Mouse (Mus musculus) testis, adult 2 months (tissue): ENCODE measurements around the gene Slc39a11. TPM values are rescaled to one million over a fixed set of nuclear protein-coding genes. Genes with fewer than 3 reads are reported as not detected.
A peak's percentile ranks its signal among the peaks of the same experiment; 100 is the strongest.

Experiments
- H3K27ac ChIP-seq: fragments of 200-500 bp; 2 replicates; pipeline ENCODE4 v1.5.1; 2012; ENCODE audit warnings: low read depth, low read length; ENCODE audit not compliant: control insufficient read depth, insufficient read depth
- H3K27me3 ChIP-seq: fragments of 200-500 bp; 2 replicates; pipeline ENCODE4 v1.6.1; 2012; ENCODE audit warnings: mild to moderate bottlenecking, low read length, moderate library complexity; ENCODE audit not compliant: control insufficient read depth, insufficient read depth
- H3K36me3 ChIP-seq: fragments of 200-500 bp; 2 replicates; pipeline ENCODE4 v1.6.1; 2012; ENCODE audit warnings: mild to moderate bottlenecking, low read length; ENCODE audit not compliant: control insufficient read depth, insufficient read depth
- H3K4me1 ChIP-seq: fragments of 200-500 bp; 2 replicates; pipeline ENCODE4 v1.6.1; 2012; ENCODE audit warnings: low read length; ENCODE audit not compliant: control insufficient read depth, insufficient read depth
- H3K4me3 ChIP-seq: fragments of 200-500 bp; 2 replicates; pipeline ENCODE4 v1.5.1; 2012; ENCODE audit warnings: low read depth, mild to moderate bottlenecking, low read length, moderate library complexity, mixed read lengths; ENCODE audit not compliant: control insufficient read depth
- CTCF ChIP-seq: fragments of 200-500 bp; IDR thresholded peaks from 2 replicates; pipeline ENCODE4 v1.5.1; 2012; ENCODE audit warnings: low read depth, mild to moderate bottlenecking, inconsistent platforms, low read length, moderate library complexity; ENCODE audit not compliant: control insufficient read depth, insufficient read depth, insufficient replicate concordance
- POLR2A ChIP-seq: fragments of 200-500 bp; IDR thresholded peaks from 2 replicates; pipeline ENCODE4 v1.6.1; 2012; ENCODE audit warnings: low read depth, mild to moderate bottlenecking, inconsistent platforms, low read length, moderate library complexity; ENCODE audit not compliant: control insufficient read depth
- polyA plus RNA-seq: library from polyadenylated mRNA; depleted of rRNA; stranded (reverse); fragments of >200 nt; gene quantifications from 2 replicates; pipeline ENCODE4 v1.2.3, GENCODE M21; 2012

Gene Slc39a11
- polyA plus RNA-seq, 1 experiment = 8.9 TPM

DNA sequence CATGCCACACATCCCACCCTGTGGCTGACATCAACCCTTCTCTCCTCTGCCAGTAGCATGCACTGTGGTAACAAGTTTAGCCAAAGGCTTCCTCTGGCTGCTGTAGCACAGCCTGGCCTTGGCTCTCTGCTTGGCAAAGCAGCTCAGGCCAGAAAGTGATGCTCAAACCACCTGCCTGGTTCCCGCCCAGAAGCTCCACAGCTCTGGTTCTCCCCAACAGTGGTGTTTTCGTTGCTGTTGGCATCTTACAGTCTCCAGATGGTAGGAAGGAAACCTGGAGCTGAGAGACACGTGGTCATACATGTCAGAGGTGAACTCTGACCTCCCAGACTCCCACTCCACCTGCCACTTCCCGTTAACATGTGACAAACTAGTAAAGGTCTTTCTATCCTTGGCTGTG, 127.2 kb downstream of the Slc39a11 start:
- no peaks in the 10 kb centered on the region for H3K4me1 ChIP-seq
- H3K4me3 ChIP-seq = no peak overlapping the region
- H3K27ac ChIP-seq = no peak overlapping the region
- TF ChIP-seq CTCF = no peak
- TF ChIP-seq POLR2A = no peak
- no peaks in the 10 kb centered on the region for H3K27me3 ChIP-seq
- no peaks in the 10 kb centered on the region for H3K36me3 ChIP-seq

DNA sequence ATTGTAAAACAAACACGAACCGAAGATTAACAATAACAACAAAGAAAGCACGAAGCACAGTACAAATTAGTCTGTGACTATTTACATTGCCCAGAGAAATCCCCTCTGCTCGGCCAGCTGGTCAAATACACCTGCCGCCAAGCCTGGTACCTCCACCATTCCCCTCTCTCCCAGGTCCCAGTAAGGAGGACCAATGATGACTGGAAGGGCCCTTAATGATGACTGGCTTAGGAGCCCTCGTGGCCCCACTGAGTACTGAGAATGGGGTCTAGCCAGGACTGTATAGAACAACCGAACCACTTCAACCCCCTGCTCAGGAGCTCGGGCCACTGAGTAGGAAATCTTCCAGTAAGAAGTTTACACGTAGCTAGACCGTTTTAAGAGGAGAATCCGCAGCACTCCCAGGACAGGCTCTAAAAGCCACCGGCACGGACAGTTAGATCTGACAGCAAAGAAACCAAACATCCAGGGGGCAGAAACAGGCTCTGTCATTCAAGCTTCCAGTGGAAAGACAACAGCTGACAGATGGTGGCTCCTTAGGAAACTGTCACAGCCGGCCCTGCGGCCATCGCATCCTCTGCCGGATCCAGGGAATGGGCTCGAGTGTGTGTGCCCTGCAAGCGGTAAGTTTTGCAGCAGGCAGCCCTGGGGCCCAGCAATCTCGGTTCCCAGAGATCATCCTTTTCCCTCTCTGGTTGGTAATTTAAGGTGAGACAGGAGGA, 128.2 kb downstream of the Slc39a11 start:
- no peak overlapping the region for H3K4me3 ChIP-seq
- H3K27me3 ChIP-seq = no peaks in the 10 kb centered on the region
- H3K36me3 ChIP-seq = no peaks in the 10 kb centered on the region
- H3K27ac ChIP-seq = no peak overlapping the region
- no peaks in the 10 kb centered on the region for H3K4me1 ChIP-seq
- no peak for TF ChIP-seq POLR2A
- TF ChIP-seq CTCF = no peak

- no peaks in the 10 kb centered on the region for H3K27me3 ChIP-seq
- TF ChIP-seq CTCF = no peak
- TF ChIP-seq POLR2A = no peak
- H3K27ac ChIP-seq = no peak overlapping the region
- no peak overlapping the region for H3K4me3 ChIP-seq
- no peaks in the 10 kb centered on the region for H3K36me3 ChIP-seq
- no peaks in the 10 kb centered on the region for H3K4me1 ChIP-seq
Observed at GRCm38 (mm10) chr11:113520851-113521461, 128.9 kb downstream of the Slc39a11 start.

- Histone ChIP-seq H3K27me3 (no peaks in the 10 kb centered on the region), H3K4me3 (no peak overlapping the region), H3K27ac (no peak overlapping the region), H3K4me1 (no peaks in the 10 kb centered on the region), H3K36me3 (no peaks in the 10 kb centered on the region)
- TF ChIP-seq POLR2A (no peak), CTCF (no peak)
Observed at GRCm38 (mm10) chr11:113520373-113520772, 129.5 kb downstream of the Slc39a11 start.

GRCm38 (mm10) chr11:113519973-113520372, 129.9 kb downstream of the Slc39a11 start:
- no peaks in the 10 kb centered on the region for H3K36me3 ChIP-seq
- no peaks in the 10 kb centered on the region for H3K4me1 ChIP-seq
- H3K4me3 ChIP-seq = no peak overlapping the region
- H3K27ac ChIP-seq = no peak overlapping the region
- TF ChIP-seq POLR2A = no peak
- no peak for TF ChIP-seq CTCF
- H3K27me3 ChIP-seq = no peaks in the 10 kb centered on the region

GRCm38 (mm10) chr11:113518176-113518575, 131.7 kb downstream of the Slc39a11 start:
- Histone ChIP-seq H3K27me3 (no peaks in the 10 kb centered on the region), H3K4me3 (no peak overlapping the region), H3K4me1 (no peaks in the 10 kb centered on the region), H3K36me3 (no peaks in the 10 kb centered on the region), H3K27ac (peak overlapping the region; percentile 37; the same call in 1 of the 2 replicates)
- TF ChIP-seq CTCF (no peak), POLR2A (no peak)

- Histone ChIP-seq H3K27ac (no peak overlapping the region), H3K4me1 (no peaks in the 10 kb centered on the region)
Observed at GRCm38 (mm10) chr11:113516156-113516555, 133.7 kb downstream of the Slc39a11 start.

GRCm38 (mm10) chr11:113512976-113513375, 136.9 kb downstream of the Slc39a11 start:
- TF ChIP-seq POLR2A = no peak
- Histone ChIP-seq H3K4me1 (0 out of 2 replicates have a peak, but pooled peaks cover 2% of the 10 kb centered on the region), H3K27me3 (no peaks in the 10 kb centered on the region), H3K36me3 (no peaks in the 10 kb centered on the region), H3K4me3 (no peak overlapping the region), H3K27ac (no peak overlapping the region)

More at GRCm38 (mm10) chr11:113516156-113516555, 133.7 kb downstream of the Slc39a11 start:
- H3K4me3 ChIP-seq = no peak overlapping the region
- H3K27me3 ChIP-seq = no peaks in the 10 kb centered on the region
- TF ChIP-seq POLR2A = no peak
- H3K36me3 ChIP-seq = no peaks in the 10 kb centered on the region
